Mouse (Mus musculus) hindbrain, embryonic 14.5 days (tissue): Measurements from ENCODE around the gene Fig4. TPM values are rescaled to one million over a fixed set of nuclear protein-coding genes. Genes with fewer than 3 reads are reported as not detected.
A peak's percentile ranks its signal among the peaks of the same experiment; 100 is the strongest.

ENCODE experiments used
- ATAC-seq: fragments of 200-750 bp; cut with Nextera tagmentation; 2 replicates; pipeline ENCODE4 v1.8.0; 2017; ENCODE audit warnings: moderate number of reproducible peaks, mild to moderate bottlenecking, moderate TSS enrichment, moderate library complexity; ENCODE audit not compliant: low FRiP score
- DNase-seq: peaks from one replicate; pipeline ENCODE4 v3.0.0-alpha.2; 2015; ENCODE audit warnings: low spot score
- H3K27ac ChIP-seq: fragments of 300-500 bp; sonication (generic); 2 replicates; pipeline ENCODE4 v1.5.1; 2014; ENCODE audit warnings: mild to moderate bottlenecking, moderate library complexity
- H3K27me3 ChIP-seq: fragments of 300-500 bp; sonication (generic); 2 replicates; pipeline ENCODE4 v1.6.1; 2014; ENCODE audit warnings: mild to moderate bottlenecking, low read length, mixed read lengths; ENCODE audit not compliant: control insufficient read depth, insufficient read depth
- H3K36me3 ChIP-seq: fragments of 300-500 bp; sonication (generic); replicated peaks from 2 replicates; pipeline ENCODE4 v1.6.1; 2014; ENCODE audit not compliant: control insufficient read depth, insufficient read depth
- H3K4me1 ChIP-seq: fragments of 300-500 bp; sonication (generic); replicated peaks from 2 replicates; pipeline ENCODE4 v1.6.1; 2014; ENCODE audit warnings: antibody characterized with exemption, low read length, mixed read lengths; ENCODE audit not compliant: control insufficient read depth, insufficient read depth
- H3K4me2 ChIP-seq: fragments of 300-500 bp; sonication (generic); replicated peaks from 2 replicates; pipeline ENCODE4 v1.6.1; 2014; ENCODE audit warnings: mild to moderate bottlenecking, moderate library complexity
- H3K4me3 ChIP-seq: fragments of 300-500 bp; sonication (generic); replicated peaks from 2 replicates; pipeline ENCODE4 v1.5.1; 2014; ENCODE audit warnings: mild to moderate bottlenecking, low read length
- H3K9ac ChIP-seq: fragments of 300-500 bp; sonication (generic); 2 replicates; pipeline ENCODE4 v1.6.1; 2014
- H3K9me3 ChIP-seq: fragments of 300-500 bp; sonication (generic); 2 replicates; pipeline ENCODE4 v1.6.1; 2016; ENCODE audit warnings: low read length; ENCODE audit not compliant: control insufficient read depth
- WGBS: fragments of 180-500 bp; shearing (Covaris S2); extraction: QIAGEN DNeasy Blood & Tissue Kit; methylation state at CpG from one replicate; pipeline ENCODE4 v1.1.7; 2014; 5-methylcytosine and 5-hydroxymethylcytosine counted together
- polyA plus RNA-seq: library from polyadenylated mRNA; unstranded; fragments of >200 nt; fragmentation: Nextera tagmentation; extraction: Ambion mirVana; gene quantifications from 2 replicates; pipeline ENCODE4 v1.2.1, GENCODE M21; 2014

The Fig4 gene
- polyA plus RNA-seq, 1 experiment from 2014 or later, result 31.8 TPM

DNA sequence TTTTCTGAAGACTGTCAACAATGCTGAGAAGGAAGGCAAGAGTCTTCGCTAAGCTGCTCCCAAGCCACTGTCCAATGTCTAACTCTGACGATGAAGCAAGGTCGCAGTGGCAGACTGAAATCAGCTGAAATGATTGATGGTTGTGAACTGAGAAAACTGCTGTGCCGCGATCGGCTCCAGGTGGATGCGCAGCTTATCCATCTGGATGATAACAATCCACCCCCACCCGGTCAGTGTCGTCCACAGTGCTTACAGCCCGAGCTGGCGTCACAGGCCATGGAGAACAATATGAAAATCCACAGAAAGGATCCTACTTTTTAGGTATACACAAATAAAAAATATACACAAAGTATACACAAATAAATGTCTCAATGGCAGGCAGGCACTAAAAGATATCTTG is 8.3 kb downstream of the Fig4 start:
- Histone ChIP-seq H3K9me3 (no peaks in the 10 kb centered on the region), H3K36me3 (no peaks in the 10 kb centered on the region), H3K27ac (peak overlapping the region; percentile 59), H3K4me2 (peak overlapping the region; percentile 33), H3K4me1 (peaks cover 15% of the 10 kb centered on the region), H3K9ac (peak overlapping the region; percentile 34), H3K27me3 (no peaks in the 10 kb centered on the region), H3K4me3 (no peak overlapping the region)
- no peak for DNase-seq
- ATAC-seq, result no peak
- WGBS, result 44% methylated on average over 11 of the region's 11 CpGs

DNA sequence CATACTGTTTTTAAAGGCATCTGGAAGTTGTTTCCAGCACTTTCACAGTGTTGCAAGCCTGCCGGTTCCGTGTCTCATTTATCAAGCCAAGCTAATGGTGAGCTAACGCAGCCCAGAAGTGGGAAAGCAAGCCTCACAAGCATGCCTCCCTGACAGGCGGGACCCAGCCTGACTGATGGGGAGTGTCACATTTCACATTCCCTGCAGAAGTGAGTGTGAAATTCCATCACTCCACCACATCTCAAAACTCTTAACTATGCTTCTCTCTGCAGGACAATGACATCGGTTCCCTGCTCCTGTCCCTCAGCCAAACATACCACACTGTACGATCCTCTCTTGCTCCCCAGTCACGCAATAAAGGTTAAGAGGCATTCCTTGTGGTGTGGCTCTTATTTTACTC is 10.0 kb downstream of the Fig4 start:
- H3K4me1 ChIP-seq, result peaks cover 15% of the 10 kb centered on the region
- 22% methylated on average over 7 of the region's 7 CpGs for WGBS
- H3K27ac ChIP-seq, result no peak overlapping the region
- H3K9me3 ChIP-seq, result no peaks in the 10 kb centered on the region
- ATAC-seq (no peak), DNase-seq (no peak)
- H3K4me2 ChIP-seq, result no peak overlapping the region
- no peaks in the 10 kb centered on the region for H3K27me3 ChIP-seq
- H3K36me3 ChIP-seq, result no peaks in the 10 kb centered on the region
- no peak overlapping the region for H3K4me3 ChIP-seq
- no peak overlapping the region for H3K9ac ChIP-seq

DNA sequence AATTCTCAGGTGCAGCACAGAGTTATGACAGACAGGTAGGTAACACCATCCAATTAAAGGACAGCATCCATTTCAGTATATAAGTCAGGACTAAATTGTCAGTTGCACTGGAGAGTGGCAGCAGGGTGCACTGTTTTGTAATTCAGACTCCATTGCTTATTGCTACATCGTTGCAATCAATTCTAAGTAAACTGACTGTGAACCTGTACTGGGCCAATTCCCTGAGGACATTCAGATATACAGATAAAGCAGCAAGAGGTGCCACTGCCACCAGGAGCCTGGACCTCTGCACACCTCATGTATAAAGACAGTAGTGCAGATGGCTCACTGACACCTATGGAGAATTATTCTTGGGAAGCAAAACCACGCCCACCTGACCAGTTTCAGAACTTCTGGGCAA is 12.0 kb downstream of the Fig4 start:
- Histone ChIP-seq H3K27ac (no peak overlapping the region), H3K4me3 (no peak overlapping the region), H3K36me3 (no peaks in the 10 kb centered on the region), H3K9me3 (no peaks in the 10 kb centered on the region), H3K27me3 (no peaks in the 10 kb centered on the region), H3K9ac (no peak overlapping the region), H3K4me2 (no peak overlapping the region), H3K4me1 (peaks cover 15% of the 10 kb centered on the region)
- DNase-seq (no peak), ATAC-seq (no peak)
- WGBS, result 87% methylated on average over 2 of the region's 2 CpGs

DNA sequence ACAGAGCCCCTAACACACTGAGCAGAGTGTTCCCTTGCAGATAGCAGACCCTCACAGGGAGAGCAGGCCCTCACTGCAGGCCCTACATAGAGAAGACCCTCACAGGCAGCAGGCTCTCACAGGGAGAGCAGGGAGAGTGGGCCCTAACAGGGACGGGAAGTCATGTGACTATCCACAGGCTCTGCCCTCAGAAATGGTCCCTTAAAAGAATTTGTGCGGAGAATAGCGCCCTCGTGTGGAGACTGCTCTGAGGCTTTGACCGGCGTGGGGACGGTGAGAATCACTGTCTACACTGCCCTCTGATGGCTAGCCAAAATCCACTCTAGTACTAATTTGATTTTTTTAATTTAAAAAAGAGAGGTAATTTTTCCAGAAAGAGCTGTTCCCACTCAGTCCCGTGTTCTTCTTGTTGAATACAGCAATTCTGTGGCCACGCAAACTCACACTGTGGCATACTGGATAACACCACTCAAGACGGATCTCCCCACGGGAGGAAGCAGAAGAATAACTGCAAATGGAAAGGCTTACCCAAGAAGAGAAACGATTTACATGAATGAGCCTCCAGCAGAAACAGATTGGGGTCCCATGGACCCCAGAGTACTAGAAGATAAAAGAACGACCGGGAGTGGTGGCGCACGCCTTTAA is 14.2 kb downstream of the Fig4 start:
- DNase-seq (peak; percentile 96), ATAC-seq (peak; percentile 94)
- Histone ChIP-seq H3K4me3 (no peak overlapping the region), H3K9me3 (no peaks in the 10 kb centered on the region), H3K4me1 (0 out of 2 replicates have a peak, but pooled peaks cover 5% of the 10 kb centered on the region), H3K9ac (0 out of 2 replicates have a peak overlapping the region, but pooled peaks have one; percentile 9), H3K27ac (no peak overlapping the region), H3K27me3 (no peaks in the 10 kb centered on the region), H3K36me3 (no peaks in the 10 kb centered on the region), H3K4me2 (no peak overlapping the region)
- WGBS, result 37% methylated on average over 16 of the region's 16 CpGs

DNA sequence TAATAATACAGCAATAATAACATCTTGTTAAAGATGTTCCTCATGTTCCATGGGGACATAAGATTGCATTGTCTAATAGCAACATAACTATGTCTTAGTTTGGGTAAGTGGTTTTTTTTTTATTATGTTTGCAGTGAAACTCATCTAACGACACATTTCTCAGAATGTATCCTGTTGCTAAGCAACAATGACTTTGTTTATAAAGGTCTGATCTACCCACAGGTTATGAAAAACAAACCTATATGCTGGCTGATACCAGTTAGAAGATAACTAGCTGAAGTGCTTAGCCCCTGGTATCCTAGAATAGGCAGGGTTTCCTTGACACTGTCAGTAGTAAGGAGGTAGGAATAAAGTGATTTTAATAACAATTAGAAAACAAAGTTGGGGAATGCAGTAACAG is 15.0 kb downstream of the Fig4 start:
- no peaks in the 10 kb centered on the region for H3K9me3 ChIP-seq
- DNase-seq (no peak), ATAC-seq (no peak)
- H3K9ac ChIP-seq, result 0 out of 2 replicates have a peak overlapping the region, but pooled peaks have one; percentile 9
- H3K27me3 ChIP-seq, result no peaks in the 10 kb centered on the region
- H3K4me2 ChIP-seq, result no peak overlapping the region
- 0 out of 2 replicates have a peak, but pooled peaks cover 2% of the 10 kb centered on the region for H3K4me1 ChIP-seq
- WGBS, result 64% methylated on average over 1 of the region's 1 CpGs
- H3K4me3 ChIP-seq, result no peak overlapping the region
- no peaks in the 10 kb centered on the region for H3K36me3 ChIP-seq
- no peak overlapping the region for H3K27ac ChIP-seq

DNA sequence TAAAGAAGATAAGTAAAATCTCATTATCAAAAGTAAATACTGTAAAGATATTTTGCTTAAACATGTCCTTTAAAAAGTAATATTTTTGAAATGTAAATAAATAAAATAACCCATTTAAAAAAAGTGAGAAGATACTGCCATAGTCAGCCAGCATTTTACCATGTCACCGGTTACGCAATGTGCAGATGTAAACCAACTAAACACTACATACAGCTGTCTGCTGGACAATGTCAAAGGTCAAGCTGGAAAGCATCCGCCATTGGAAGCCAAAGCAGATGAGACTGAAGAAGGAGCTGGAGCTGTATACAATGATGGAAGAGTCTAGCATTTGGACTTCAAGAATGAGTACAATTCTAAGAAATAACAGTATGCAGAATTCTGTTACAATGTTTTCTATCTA is 15.4 kb downstream of the Fig4 start:
- Histone ChIP-seq H3K27me3 (no peaks in the 10 kb centered on the region), H3K4me1 (no peaks in the 10 kb centered on the region), H3K27ac (no peak overlapping the region), H3K9me3 (no peaks in the 10 kb centered on the region), H3K4me3 (no peak overlapping the region), H3K9ac (no peak overlapping the region), H3K36me3 (no peaks in the 10 kb centered on the region), H3K4me2 (no peak overlapping the region)
- DNase-seq (no peak), ATAC-seq (no peak)
- WGBS, result 93% methylated on average over 3 of the region's 3 CpGs

DNA sequence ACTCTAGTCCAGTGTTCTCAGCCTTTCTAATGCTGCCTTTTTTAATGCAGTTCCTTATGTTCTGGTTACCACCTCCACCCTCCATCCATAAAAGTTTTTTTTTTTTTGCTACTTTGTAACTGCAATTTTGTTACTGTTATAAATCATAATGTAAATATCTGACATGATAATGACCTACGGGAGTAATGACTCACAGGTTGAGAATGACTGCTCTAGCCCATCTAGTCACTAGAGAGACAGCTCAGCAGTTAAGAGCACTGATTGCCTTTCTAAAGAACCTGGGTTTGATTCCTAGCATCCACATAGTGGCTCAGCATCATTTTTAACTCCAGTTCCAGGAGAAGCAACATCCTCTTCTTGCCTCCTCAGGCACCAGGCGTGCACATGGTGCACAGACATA is 21.0 kb downstream of the Fig4 start:
- ATAC-seq, result no peak
- Histone ChIP-seq H3K9ac (no peak overlapping the region), H3K27ac (no peak overlapping the region), H3K4me2 (no peak overlapping the region), H3K36me3 (0 out of 2 replicates have a peak, but pooled peaks cover under 1% of the 10 kb centered on the region), H3K27me3 (no peaks in the 10 kb centered on the region), H3K9me3 (no peaks in the 10 kb centered on the region), H3K4me1 (no peaks in the 10 kb centered on the region; the same call in 1 of the 2 replicates), H3K4me3 (no peak overlapping the region)
- WGBS, result 96% methylated on average over 2 of the region's 2 CpGs
- no peak for DNase-seq

DNA sequence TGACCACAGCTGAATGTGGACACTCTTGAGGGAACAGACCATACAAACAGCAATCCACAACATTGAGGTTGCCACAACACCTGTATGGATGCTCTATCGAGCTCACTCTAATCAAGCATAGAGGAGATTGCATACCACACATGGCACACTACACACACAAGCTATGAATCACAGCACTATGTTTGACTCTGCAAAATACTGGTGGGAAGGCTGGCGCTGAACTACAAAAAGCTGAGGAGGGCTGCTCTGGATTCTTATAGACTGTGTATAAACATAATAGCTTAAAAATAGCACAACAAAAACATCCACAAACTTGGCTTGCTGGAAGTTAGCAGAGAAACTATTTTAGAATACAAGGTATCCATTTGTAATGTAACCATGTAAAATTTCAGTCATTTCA is 22.3 kb downstream of the Fig4 start:
- WGBS, result 97% methylated on average over 2 of the region's 2 CpGs

DNA sequence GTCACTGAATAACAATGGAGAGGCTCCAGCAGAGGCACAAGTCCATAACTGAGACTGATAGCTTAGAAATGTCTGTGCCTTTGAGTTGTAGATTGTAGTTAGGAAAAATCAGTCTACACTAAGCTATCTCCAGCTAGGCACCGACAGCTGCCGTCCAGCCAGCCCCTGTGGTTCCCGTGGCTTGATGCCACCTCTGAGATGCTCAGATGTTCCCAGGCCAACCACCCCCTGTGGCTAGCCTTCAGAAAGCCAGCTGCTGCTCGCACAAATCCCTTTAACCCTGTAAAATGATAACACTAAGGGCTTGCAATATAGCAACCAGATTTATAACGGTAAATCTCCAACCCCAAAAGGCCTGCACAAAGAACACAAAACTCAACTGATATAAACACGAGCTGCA is 22.9 kb downstream of the Fig4 start:
- Histone ChIP-seq H3K36me3 (peaks cover 9% of the 10 kb centered on the region), H3K9me3 (no peaks in the 10 kb centered on the region), H3K27me3 (no peaks in the 10 kb centered on the region), H3K27ac (no peak overlapping the region), H3K4me3 (no peak overlapping the region), H3K4me2 (no peak overlapping the region), H3K4me1 (no peaks in the 10 kb centered on the region; the same call in 1 of the 2 replicates), H3K9ac (no peak overlapping the region)
- 44% methylated on average over 6 of the region's 6 CpGs for WGBS
- DNase-seq, result no peak
- ATAC-seq, result no peak

More for the DNA sequence above, 22.3 kb downstream of the Fig4 start:
- Histone ChIP-seq H3K4me1 (no peaks in the 10 kb centered on the region; the same call in 1 of the 2 replicates), H3K27ac (no peak overlapping the region), H3K36me3 (peaks cover 9% of the 10 kb centered on the region), H3K4me3 (no peak overlapping the region), H3K4me2 (no peak overlapping the region), H3K9ac (no peak overlapping the region), H3K27me3 (no peaks in the 10 kb centered on the region), H3K9me3 (no peaks in the 10 kb centered on the region)
- no peak for ATAC-seq
- DNase-seq, result no peak

DNA sequence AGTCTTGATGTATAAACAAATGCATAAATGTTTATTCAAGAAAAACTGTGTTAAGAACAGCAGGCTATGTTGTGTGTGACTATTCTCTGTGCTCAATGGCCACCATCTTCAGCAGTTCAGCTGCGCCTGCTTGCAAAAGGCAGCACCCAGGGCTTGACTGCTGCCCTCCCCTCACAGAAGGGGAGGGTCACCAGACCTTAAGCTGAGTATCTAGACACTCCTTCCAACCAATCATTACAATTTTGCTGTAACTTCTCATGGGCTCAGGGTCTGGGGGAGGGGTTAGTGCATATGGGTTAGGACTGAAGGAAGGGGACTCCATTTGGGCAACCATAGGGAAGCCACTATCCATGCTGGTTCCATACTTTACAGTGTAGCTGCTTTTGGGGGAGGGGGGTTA is 24.3 kb downstream of the Fig4 start:
- no peaks in the 10 kb centered on the region for H3K27me3 ChIP-seq
- peaks cover 9% of the 10 kb centered on the region for H3K36me3 ChIP-seq
- 100% methylated on average over 1 of the region's 1 CpGs for WGBS
- H3K27ac ChIP-seq, result no peak overlapping the region
- DNase-seq (no peak), ATAC-seq (no peak)
- no peak overlapping the region for H3K4me3 ChIP-seq
- no peaks in the 10 kb centered on the region; the same call in 1 of the 2 replicates for H3K4me1 ChIP-seq
- no peaks in the 10 kb centered on the region for H3K9me3 ChIP-seq
- H3K4me2 ChIP-seq, result no peak overlapping the region
- no peak overlapping the region for H3K9ac ChIP-seq
